Mouse (Mus musculus) CH12.LX (cell line): ENCODE data around the gene Slc35b3. TPM values are rescaled to one million over a fixed set of nuclear protein-coding genes. Genes with fewer than 3 reads are reported as not detected.

Source experiments
- DNase-seq: peaks from one replicate; pipeline ENCODE4 v3.0.0-alpha.2; 2013; ENCODE audit errors: extremely low read depth
- H3K27ac ChIP-seq: 2 replicates; pipeline ENCODE4 v1.5.1; 2012; ENCODE audit warnings: low read depth, mild to moderate bottlenecking, control low read depth, moderate library complexity; ENCODE audit not compliant: insufficient read depth
- H3K27me3 ChIP-seq: replicated peaks from 2 replicates; pipeline ENCODE3; 2012; ENCODE audit warnings: inconsistent platforms
- H3K36me3 ChIP-seq, 2 experiments: replicated peaks in 1 of 2; 2 replicates each; pipeline versions ENCODE3 to v1.6.1; 2012; ENCODE audit warnings: inconsistent platforms in 1 of 2, low read length in 1 of 2, mild to moderate bottlenecking in 1 of 2, mixed read lengths in 1 of 2, moderate library complexity in 1 of 2; ENCODE audit not compliant: control insufficient read depth in 1 of 2, insufficient read depth in 1 of 2
- H3K4me1 ChIP-seq, 2 experiments: 2 replicates each; pipeline ENCODE4 v1.6.1; 2012; ENCODE audit warnings: inconsistent platforms in 1 of 2, moderate library complexity in 1 of 2; ENCODE audit not compliant: insufficient read depth in 2 of 2, control insufficient read depth in 1 of 2
- H3K4me2 ChIP-seq: 2 replicates; pipeline ENCODE4 v1.6.1; 2012; ENCODE audit warnings: low read depth, mild to moderate bottlenecking, control low read depth; ENCODE audit not compliant: poor library complexity, insufficient read depth, severe bottlenecking
- H3K4me3 ChIP-seq, 3 experiments: fragments of 150-350 bp in 1 of 3; sonication (generic) in 1 of 3; replicated peaks in 1 of 3; 2 replicates each; pipeline versions ENCODE3 to v1.5.1; 2011 to 2012; ENCODE audit warnings: low read depth in 2 of 3, low read length in 2 of 3, mild to moderate bottlenecking in 2 of 3, moderate library complexity in 2 of 3, control low read depth in 1 of 3, improper control_type of control experiment in 1 of 3, inconsistent platforms in 1 of 3, mixed read lengths in 1 of 3; ENCODE audit not compliant: poor library complexity in 1 of 3
- H3K79me2 ChIP-seq: replicated peaks from 2 replicates; pipeline ENCODE4 v1.6.1; 2012; ENCODE audit warnings: mild to moderate bottlenecking, moderate library complexity; ENCODE audit not compliant: control insufficient read depth, poor library complexity, insufficient read depth, severe bottlenecking; ENCODE audit errors: extremely low read depth
- H3K9ac ChIP-seq: 2 replicates; pipeline ENCODE4 v1.6.1; 2012; ENCODE audit warnings: low read depth, mild to moderate bottlenecking, control low read depth, moderate library complexity; ENCODE audit not compliant: insufficient read depth
- H3K9me3 ChIP-seq: replicated peaks from 2 replicates; pipeline ENCODE3; 2012; ENCODE audit warnings: low read length, inconsistent platforms, mixed read lengths
- BHLHE40 ChIP-seq: IDR thresholded peaks from 2 replicates; pipeline ENCODE4 v1.6.1; 2011; ENCODE audit warnings: mild to moderate bottlenecking, low read depth, low read length, improper control_type of control experiment
- CTCF ChIP-seq, 2 experiments: IDR thresholded peaks in 1 of 2; conservative IDR thresholded peaks in 1 of 2; 2 replicates each; pipeline ENCODE4 v1.5.1; 2011 to 2012; ENCODE audit warnings: low read depth in 2 of 2, low read length in 2 of 2, improper control_type of control experiment in 1 of 2, inconsistent platforms in 1 of 2, mild to moderate bottlenecking in 1 of 2, moderate library complexity in 1 of 2
- E2F4 ChIP-seq: IDR thresholded peaks from 2 replicates; pipeline ENCODE4 v1.6.1; 2011; ENCODE audit warnings: low read depth, low read length, improper control_type of control experiment; ENCODE audit not compliant: insufficient replicate concordance
- ELF1 ChIP-seq: IDR thresholded peaks from 2 replicates; pipeline ENCODE4 v1.6.1; 2014; ENCODE audit warnings: low read depth, mild to moderate bottlenecking, inconsistent platforms, low read length, improper control_type of control experiment
- JUN ChIP-seq: IDR thresholded peaks from 2 replicates; pipeline ENCODE4 v1.6.1; 2011; ENCODE audit warnings: low read depth, mild to moderate bottlenecking, low read length, improper control_type of control experiment, moderate library complexity; ENCODE audit not compliant: insufficient read depth
- JUND ChIP-seq: conservative IDR thresholded peaks from 2 replicates; pipeline ENCODE4 v1.6.1; 2011; ENCODE audit warnings: low read depth, low read length, improper control_type of control experiment
- MAFK ChIP-seq: IDR thresholded peaks from 2 replicates; pipeline ENCODE4 v1.6.1; 2011; ENCODE audit warnings: low read length, improper control_type of control experiment; ENCODE audit not compliant: insufficient replicate concordance
- MAX ChIP-seq: IDR thresholded peaks from 2 replicates; pipeline ENCODE4 v1.6.1; 2011; ENCODE audit warnings: low read length, improper control_type of control experiment
- MAZ ChIP-seq: IDR thresholded peaks from 2 replicates; pipeline ENCODE4 v1.6.1; 2012; ENCODE audit warnings: low read depth, mild to moderate bottlenecking, inconsistent platforms, low read length, improper control_type of control experiment, moderate library complexity
- MEF2A ChIP-seq: IDR thresholded peaks from 2 replicates; pipeline ENCODE4 v1.6.1; 2014; ENCODE audit warnings: low read depth, mild to moderate bottlenecking, inconsistent platforms, low read length, improper control_type of control experiment, borderline replicate concordance
- MXI1 ChIP-seq: IDR thresholded peaks from 2 replicates; pipeline ENCODE4 v1.6.1; 2011; ENCODE audit warnings: mild to moderate bottlenecking, low read depth, low read length, improper control_type of control experiment
- NELFE ChIP-seq: IDR thresholded peaks from 2 replicates; pipeline ENCODE4 v1.6.1; 2011; ENCODE audit warnings: low read depth, low read length, improper control_type of control experiment
- NRF1 ChIP-seq: IDR thresholded peaks from 2 replicates; pipeline ENCODE4 v1.6.1; 2014; ENCODE audit warnings: low read depth, mild to moderate bottlenecking, inconsistent platforms, low read length, improper control_type of control experiment, moderate library complexity
- RAD21 ChIP-seq: IDR thresholded peaks from 2 replicates; pipeline ENCODE4 v1.6.1; 2011; ENCODE audit warnings: low read depth, mild to moderate bottlenecking, low read length, improper control_type of control experiment, moderate library complexity
- SIN3A ChIP-seq: IDR thresholded peaks from 2 replicates; pipeline ENCODE4 v1.6.1; 2012; ENCODE audit warnings: low read length, improper control_type of control experiment, inconsistent platforms
- SMC3 ChIP-seq: IDR thresholded peaks from 2 replicates; pipeline ENCODE4 v1.6.1; 2011; ENCODE audit warnings: low read depth, low read length, improper control_type of control experiment
- TBP ChIP-seq: conservative IDR thresholded peaks from 2 replicates; pipeline ENCODE4 v1.6.1; 2011; ENCODE audit warnings: low read depth, low read length, improper control_type of control experiment
- TCF12 ChIP-seq: IDR thresholded peaks from 2 replicates; pipeline ENCODE4 v1.6.1; 2014; ENCODE audit warnings: low read depth, mild to moderate bottlenecking, inconsistent platforms, low read length, improper control_type of control experiment
- USF2 ChIP-seq: conservative IDR thresholded peaks from 2 replicates; pipeline ENCODE4 v1.6.1; 2011; ENCODE audit warnings: low read depth, low read length, improper control_type of control experiment
- ZC3H11A ChIP-seq: IDR thresholded peaks from 2 replicates; pipeline ENCODE4 v1.6.1; 2012; ENCODE audit warnings: low read depth, mild to moderate bottlenecking, inconsistent platforms, low read length, improper control_type of control experiment
- ZKSCAN1 ChIP-seq: IDR thresholded peaks from 2 replicates; pipeline ENCODE4 v1.6.1; 2012; ENCODE audit warnings: low read depth, inconsistent platforms, low read length, improper control_type of control experiment, borderline replicate concordance
- dilution Hi-C: fragments of 300-500 bp; cut with MboI; formaldehyde crosslinking; loops from 2 replicates; pipeline ENCODE4 v1.14.3; 2020; ENCODE audit warnings: low sequenced_read_pairs; ENCODE audit not compliant: extremely low pct_unique_long_range_greater_than_20kb, extremely low pct_ligation_motif_present
- in situ Hi-C: fragments of 300-500 bp; cut with MboI; formaldehyde crosslinking; loops from 3 replicates; pipeline ENCODE4 v1.14.3; 2019; ENCODE audit warnings: low sequenced_read_pairs, low pct_ligation_motif_present, low pct_unique_long_range_greater_than_20kb, mixed read lengths
- polyA plus RNA-seq: library from polyadenylated mRNA; unstranded; fragments of >175 nt; gene quantifications from 2 replicates; pipeline ENCODE4 v1.2.1, GENCODE M21; 2012; ENCODE audit warnings: low read depth; ENCODE audit not compliant: insufficient read length
- total RNA-seq, 2 experiments: library from RNA; depleted of rRNA; stranded (reverse); fragments of 300-350 nt in 1 of 2; fragments of >200 nt in 1 of 2; gene quantifications; 2 replicates each; pipeline ENCODE4 v1.2.3; 2012 to 2014

The Slc35b3 gene
- total and polyA plus RNA-seq, 3 experiments = 21.6 to 32.4 (median 24.9) TPM

DNA sequence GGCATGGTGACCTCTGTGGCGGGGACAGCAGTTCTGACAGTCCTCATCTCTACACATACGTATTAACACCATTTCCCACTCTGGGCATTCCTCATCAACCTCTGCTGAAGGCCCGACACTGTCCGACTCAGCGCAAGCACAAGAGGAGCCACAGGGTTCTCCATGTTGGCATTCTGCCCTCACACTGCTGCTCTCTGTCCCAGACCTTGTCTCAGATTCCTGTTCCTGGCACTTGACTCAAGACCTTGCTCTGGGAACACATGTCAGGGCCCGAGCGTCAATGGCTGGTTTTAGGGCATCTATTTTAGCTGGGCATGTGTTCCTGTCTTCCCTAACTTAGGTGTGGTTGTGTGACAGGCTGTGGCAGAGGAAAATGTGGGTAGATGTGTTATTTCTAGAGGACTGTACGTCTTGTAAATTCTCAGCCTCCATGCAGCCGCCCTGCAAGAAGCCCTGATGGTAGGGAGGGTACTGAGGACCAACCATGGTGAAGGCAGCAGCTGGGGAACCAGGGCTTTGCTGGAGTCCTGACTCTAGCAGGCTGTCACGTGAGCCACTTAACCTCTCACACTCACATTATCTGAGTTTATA is 24.7 kb downstream of the Slc35b3 start:
- no peaks in the 10 kb centered on the region for H3K27me3 ChIP-seq
- H3K4me2 ChIP-seq = no peak overlapping the region
- in situ Hi-C loops = no loop called here
- H3K9ac ChIP-seq = no peak overlapping the region
- no peak overlapping the region for H3K27ac ChIP-seq
- peaks cover 0 to 27% of the 10 kb centered on the region in 2 experiments; a peak in 2 of 4 replicates for H3K4me1 ChIP-seq
- peaks cover 62 to 85% of the 10 kb centered on the region in 2 experiments for H3K36me3 ChIP-seq
- no peaks in the 10 kb centered on the region for H3K79me2 ChIP-seq
- DNase-seq = no peak
- dilution Hi-C loops = no loop called here
- no peak overlapping the region for H3K4me3 ChIP-seq
- no peak for TF ChIP-seq USF2
- TF ChIP-seq ZKSCAN1 = no peak
- TF ChIP-seq NRF1 = no peak
- TF ChIP-seq CTCF (conservative IDR thresholded peaks at IDR 0.05 in 1 of 2, IDR thresholded peaks at IDR 0.05 in 1 of 2; ENCODE audit: low read depth in 2 of 2, low read length in 2 of 2) = no peak
- no peak for TF ChIP-seq TBP
- TF ChIP-seq MAFK = no peak
- no peak for TF ChIP-seq JUND
- no peak for TF ChIP-seq SMC3
- TF ChIP-seq SIN3A = no peak
- TF ChIP-seq MEF2A = no peak
- TF ChIP-seq ZC3H11A = no peak
- no peak for TF ChIP-seq MXI1
- no peak for TF ChIP-seq BHLHE40
- H3K9me3 ChIP-seq = no peaks in the 10 kb centered on the region

DNA sequence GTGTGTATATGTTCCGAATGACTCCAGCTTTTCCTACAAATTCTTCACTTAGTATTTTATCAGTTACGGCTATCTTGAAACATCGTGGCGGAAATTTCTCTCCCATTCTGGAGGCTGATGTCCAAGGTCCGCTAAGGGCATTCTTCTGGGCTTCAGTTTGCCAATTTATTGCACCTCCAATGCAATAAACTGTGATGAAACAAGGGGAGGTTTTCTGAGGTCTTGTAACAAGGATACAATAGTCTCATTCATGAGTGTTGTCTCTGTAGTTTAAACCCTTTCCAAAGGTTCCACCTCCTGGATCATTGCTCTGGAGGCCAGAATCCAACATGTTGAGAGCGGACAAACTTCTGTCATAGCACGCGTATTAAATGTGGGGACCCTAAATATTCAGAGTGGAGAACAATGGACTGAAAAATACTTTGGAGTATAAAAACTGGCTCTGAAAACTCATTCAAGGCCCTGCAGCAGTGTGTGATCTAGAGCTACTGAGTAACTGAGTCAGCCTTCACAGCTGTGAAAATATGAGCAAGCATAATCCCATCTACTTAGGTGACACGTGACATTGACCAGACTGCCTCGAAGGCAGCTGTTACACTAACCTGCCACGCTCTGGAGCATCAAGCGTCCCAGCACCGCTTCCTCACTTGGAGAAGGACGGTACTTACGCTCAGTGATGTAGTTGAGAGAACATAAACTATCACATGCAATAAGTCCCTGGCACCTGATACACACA is 30.7 kb downstream of the Slc35b3 start:
- dilution Hi-C loops = no loop called here
- Histone ChIP-seq H3K79me2 (no peaks in the 10 kb centered on the region), H3K36me3 (peaks cover 34 to 55% of the 10 kb centered on the region in 2 experiments), H3K27ac (no peak overlapping the region)
- TF ChIP-seq MAX = no peak
- no peak for TF ChIP-seq TCF12
- no peak for TF ChIP-seq RAD21
- TF ChIP-seq SMC3 = no peak
- no peak for TF ChIP-seq ELF1
- no peak for TF ChIP-seq MAZ
- TF ChIP-seq ZKSCAN1 = no peak
- no peak for TF ChIP-seq NELFE
- TF ChIP-seq MEF2A = no peak
- TF ChIP-seq NRF1 = no peak
- TF ChIP-seq SIN3A = no peak
- TF ChIP-seq E2F4 = no peak
- TF ChIP-seq JUN = no peak
- TF ChIP-seq, all 38 proteins: peak for 0
- in situ Hi-C loops = no loop called here
- DNase-seq = no peak
- peaks cover 0 to 15% of the 10 kb centered on the region in 2 experiments; a peak in 2 of 4 replicates for H3K4me1 ChIP-seq
- no peaks in the 10 kb centered on the region for H3K27me3 ChIP-seq
- no peak overlapping the region for H3K4me2 ChIP-seq
- no peaks in the 10 kb centered on the region for H3K9me3 ChIP-seq
- H3K4me3 ChIP-seq = no peak overlapping the region
- H3K9ac ChIP-seq = no peak overlapping the region
